Mouse (Mus musculus) lung, embryonic 15.5 days (tissue): ENCODE results near the gene Prkacb. TPM values are rescaled to one million over a fixed set of nuclear protein-coding genes. Genes with fewer than 3 reads are reported as not detected.

Experiments used
- ATAC-seq: fragments of 200-750 bp; cut with Nextera tagmentation; 2 replicates; pipeline ENCODE4 v1.8.0; 2017; ENCODE audit warnings: moderate number of reproducible peaks, borderline replicate concordance; ENCODE audit not compliant: low FRiP score, low TSS enrichment; ENCODE audit errors: extremely low read depth
- H3K27ac ChIP-seq: fragments of 300-500 bp; sonication (generic); 2 replicates; pipeline ENCODE4 v1.5.1; 2015; ENCODE audit warnings: moderate library complexity, mild to moderate bottlenecking, inconsistent platforms
- H3K27me3 ChIP-seq: fragments of 300-500 bp; sonication (generic); 2 replicates; pipeline ENCODE4 v1.6.1; 2015; ENCODE audit warnings: inconsistent platforms
- H3K36me3 ChIP-seq: fragments of 300-500 bp; sonication (generic); 2 replicates; pipeline ENCODE4 v1.6.1; 2015; ENCODE audit warnings: inconsistent platforms
- H3K4me1 ChIP-seq: fragments of 300-500 bp; sonication (generic); 2 replicates; pipeline ENCODE4 v1.6.1; 2015; ENCODE audit warnings: inconsistent platforms
- H3K4me2 ChIP-seq: fragments of 300-500 bp; sonication (generic); 2 replicates; pipeline ENCODE4 v1.6.1; 2015; ENCODE audit warnings: inconsistent platforms, mild to moderate bottlenecking, moderate library complexity
- H3K4me3 ChIP-seq: fragments of 300-500 bp; sonication (generic); 2 replicates; pipeline ENCODE4 v1.5.1; 2015; ENCODE audit warnings: mild to moderate bottlenecking, inconsistent platforms
- H3K9ac ChIP-seq: fragments of 300-500 bp; sonication (generic); 2 replicates; pipeline ENCODE4 v1.6.1; 2015; ENCODE audit warnings: inconsistent platforms
- H3K9me3 ChIP-seq: fragments of 300-500 bp; sonication (generic); 2 replicates; pipeline ENCODE4 v1.6.1; 2016; ENCODE audit warnings: inconsistent platforms
- WGBS: fragments of 180-500 bp; shearing (Covaris S2); methylation state at CpG from one replicate; pipeline ENCODE4 v1.1.7; 2015; 5-methylcytosine and 5-hydroxymethylcytosine counted together
- polyA plus RNA-seq: library from polyadenylated mRNA; unstranded; fragments of >200 nt; fragmentation: Nextera tagmentation; extraction: Ambion mirVana; gene quantifications from 2 replicates; pipeline ENCODE4 v1.2.1, GENCODE M21; 2015

Prkacb gene
- polyA plus RNA-seq, result 63.3 and 64.5 TPM in 2 replicates

- H3K27ac ChIP-seq, result peak within 1 kb of the TSS; percentile 92
- H3K27me3 ChIP-seq, result no peaks in the 10 kb centered on the region
- WGBS, result 0% methylated on average over 51 of the region's 60 CpGs
- no peaks in the 10 kb centered on the region for H3K36me3 ChIP-seq
- ATAC-seq, result peak; percentile 98
- peak within 1 kb of the TSS; percentile 88 for H3K9ac ChIP-seq
- H3K4me3 ChIP-seq, result peak within 1 kb of the TSS; percentile 84
- peaks cover 4% of the 10 kb centered on the region; the same call in 1 of the 2 replicates for H3K4me1 ChIP-seq
- no peaks in the 10 kb centered on the region for H3K9me3 ChIP-seq
- H3K4me2 ChIP-seq, result peak within 1 kb of the TSS; percentile 83
These were observed at the start of gene Prkacb for GRCm38 (mm10) chr3:146812901-146813393. Prkacb (minus strand) TSS chr3:146812990.

GRCm38 (mm10) chr3:146860308-146860707 is 47.5 kb upstream of the Prkacb start:
- Histone ChIP-seq H3K4me3 (no peak overlapping the region), H3K4me1 (no peaks in the 10 kb centered on the region), H3K36me3 (no peaks in the 10 kb centered on the region), H3K4me2 (no peak overlapping the region), H3K27ac (no peak overlapping the region), H3K9me3 (no peaks in the 10 kb centered on the region), H3K9ac (no peak overlapping the region), H3K27me3 (no peaks in the 10 kb centered on the region)
- ATAC-seq, result no peak
- 75% methylated on average over 2 of the region's 2 CpGs for WGBS

DNA sequence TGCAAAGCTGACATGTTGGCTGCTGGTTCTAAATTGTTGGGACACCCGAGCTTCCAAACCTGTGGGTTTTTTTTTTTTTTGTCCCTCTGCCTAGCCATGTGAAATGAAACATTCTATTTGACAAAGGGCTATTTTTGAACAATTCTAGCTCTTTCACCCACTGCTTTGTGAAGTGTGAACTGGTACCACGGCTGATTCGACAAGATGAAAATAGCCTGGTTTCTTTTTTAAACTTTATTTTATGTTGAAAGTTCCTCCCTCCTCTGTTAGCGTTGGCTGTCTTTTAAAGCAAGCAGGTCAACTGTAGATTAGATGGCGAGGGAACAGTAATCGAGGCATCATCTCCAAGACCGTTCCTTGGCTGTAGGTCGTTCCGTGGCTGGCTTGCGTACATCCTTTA is 44.6 kb upstream of the Prkacb start:
- WGBS, result 91% methylated on average over 10 of the region's 10 CpGs
- no peaks in the 10 kb centered on the region for H3K27me3 ChIP-seq
- H3K4me2 ChIP-seq, result no peak overlapping the region
- H3K4me3 ChIP-seq, result no peak overlapping the region
- H3K36me3 ChIP-seq, result no peaks in the 10 kb centered on the region
- H3K27ac ChIP-seq, result no peak overlapping the region
- ATAC-seq, result no peak
- no peaks in the 10 kb centered on the region for H3K4me1 ChIP-seq
- H3K9ac ChIP-seq, result no peak overlapping the region
- no peaks in the 10 kb centered on the region for H3K9me3 ChIP-seq

GRCm38 (mm10) chr3:146854473-146855087 is 41.8 kb upstream of the Prkacb start:
- WGBS, result 71% methylated on average over 7 of the region's 7 CpGs
- no peaks in the 10 kb centered on the region for H3K36me3 ChIP-seq
- no peak overlapping the region for H3K4me3 ChIP-seq

GRCm38 (mm10) chr3:146851966-146852891 is 39.4 kb upstream of the Prkacb start, which contains the start of gene Ttll7:
Ttll7 (plus strand) TSS chr3:146852367.
- peak; percentile 98 for ATAC-seq
- Histone ChIP-seq H3K9ac (peak within 1 kb of the TSS; percentile 62), H3K4me1 (peaks cover 5% of the 10 kb centered on the region; the same call in 1 of the 2 replicates), H3K9me3 (no peaks in the 10 kb centered on the region), H3K4me2 (peak within 1 kb of the TSS; percentile 83), H3K27me3 (no peaks in the 10 kb centered on the region), H3K27ac (peak within 1 kb of the TSS; percentile 67), H3K36me3 (no peaks in the 10 kb centered on the region), H3K4me3 (peak within 1 kb of the TSS; percentile 71)
- under 1% methylated on average over 36 of the region's 36 CpGs for WGBS

More at GRCm38 (mm10) chr3:146854473-146855087, 41.8 kb upstream of the Prkacb start:
- no peaks in the 10 kb centered on the region for H3K27me3 ChIP-seq
- no peaks in the 10 kb centered on the region for H3K9me3 ChIP-seq
- no peak overlapping the region for H3K4me2 ChIP-seq
- peaks cover 5% of the 10 kb centered on the region; the same call in 1 of the 2 replicates for H3K4me1 ChIP-seq
- H3K9ac ChIP-seq, result no peak overlapping the region
- H3K27ac ChIP-seq, result no peak overlapping the region
- ATAC-seq, result no peak

- Histone ChIP-seq H3K27ac (no peak overlapping the region), H3K36me3 (no peaks in the 10 kb centered on the region), H3K9me3 (no peaks in the 10 kb centered on the region), H3K27me3 (no peaks in the 10 kb centered on the region), H3K9ac (no peak overlapping the region), H3K4me1 (peaks cover 5% of the 10 kb centered on the region; the same call in 1 of the 2 replicates), H3K4me3 (no peak overlapping the region), H3K4me2 (no peak overlapping the region)
- 90% methylated on average over 7 of the region's 7 CpGs for WGBS
- no peak for ATAC-seq
These were observed 36.6 kb upstream of the Prkacb start for GRCm38 (mm10) chr3:146849360-146849759.

GRCm38 (mm10) chr3:146848112-146848511 is 35.3 kb upstream of the Prkacb start:
- no peaks in the 10 kb centered on the region for H3K27me3 ChIP-seq
- peaks cover 5% of the 10 kb centered on the region; the same call in 1 of the 2 replicates for H3K4me1 ChIP-seq
- H3K9me3 ChIP-seq, result no peaks in the 10 kb centered on the region
- 69% methylated on average over 8 of the region's 8 CpGs for WGBS
- no peak overlapping the region for H3K9ac ChIP-seq
- no peak overlapping the region for H3K4me2 ChIP-seq
- H3K4me3 ChIP-seq, result no peak overlapping the region
- ATAC-seq, result no peak
- no peak overlapping the region for H3K27ac ChIP-seq
- H3K36me3 ChIP-seq, result no peaks in the 10 kb centered on the region

GRCm38 (mm10) chr3:146846237-146846636 is 33.4 kb upstream of the Prkacb start:
- 76% methylated on average over 5 of the region's 5 CpGs for WGBS
- Histone ChIP-seq H3K27ac (no peak overlapping the region), H3K4me3 (no peak overlapping the region)

DNA sequence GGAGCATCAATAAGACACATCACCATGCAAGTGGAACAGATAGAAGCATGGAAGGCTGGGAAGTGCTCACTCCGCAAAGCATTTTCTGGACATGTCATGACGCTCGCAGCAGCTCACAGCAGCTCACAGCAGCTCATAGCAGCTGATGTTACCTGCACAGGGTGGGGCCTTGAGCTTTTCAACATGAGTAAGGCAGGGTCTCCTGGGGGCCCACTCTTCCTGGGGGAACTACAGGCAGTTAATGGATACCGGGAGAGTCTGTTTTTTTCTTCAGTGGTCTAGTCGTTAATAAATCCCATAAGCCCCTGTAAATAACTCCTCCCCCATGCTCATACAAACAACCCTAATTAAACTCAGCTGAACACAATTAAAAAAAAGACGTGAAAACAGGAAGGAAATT is 30.7 kb upstream of the Prkacb start:
- 72% methylated on average over 6 of the region's 6 CpGs for WGBS
- H3K9ac ChIP-seq, result no peak overlapping the region
- H3K36me3 ChIP-seq, result no peaks in the 10 kb centered on the region
- no peaks in the 10 kb centered on the region for H3K9me3 ChIP-seq
- no peaks in the 10 kb centered on the region for H3K27me3 ChIP-seq
- ATAC-seq, result no peak
- no peak overlapping the region for H3K4me3 ChIP-seq
- no peak overlapping the region for H3K27ac ChIP-seq
- 0 out of 2 replicates have a peak, but pooled peaks cover 3% of the 10 kb centered on the region for H3K4me1 ChIP-seq
- H3K4me2 ChIP-seq, result no peak overlapping the region

More at GRCm38 (mm10) chr3:146846237-146846636, 33.4 kb upstream of the Prkacb start:
- Histone ChIP-seq H3K9me3 (no peaks in the 10 kb centered on the region), H3K4me2 (no peak overlapping the region), H3K4me1 (0 out of 2 replicates have a peak, but pooled peaks cover 3% of the 10 kb centered on the region), H3K9ac (no peak overlapping the region), H3K36me3 (no peaks in the 10 kb centered on the region), H3K27me3 (no peaks in the 10 kb centered on the region)
- ATAC-seq, result no peak

DNA sequence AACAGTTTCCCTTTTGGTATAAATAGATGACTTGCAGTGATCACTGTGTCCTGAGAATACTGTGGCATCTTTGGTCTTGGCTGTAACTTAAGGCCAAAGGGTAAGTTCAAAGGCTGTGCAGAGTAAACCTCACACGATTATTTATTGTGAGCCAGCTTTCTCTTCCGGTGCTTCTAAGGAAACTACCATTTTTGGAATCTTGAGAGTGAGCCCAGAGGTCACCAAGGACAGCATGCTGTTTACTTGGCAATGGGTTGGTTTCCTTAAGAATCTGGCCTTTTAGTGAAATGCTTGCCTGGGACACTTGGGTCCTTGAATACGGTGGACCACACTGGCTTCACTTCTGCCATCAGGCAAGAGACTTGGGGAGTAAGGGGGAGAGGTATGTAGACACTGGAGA is 30.0 kb upstream of the Prkacb start:
- H3K27ac ChIP-seq, result no peak overlapping the region
- no peaks in the 10 kb centered on the region for H3K36me3 ChIP-seq
- H3K9ac ChIP-seq, result no peak overlapping the region
- H3K9me3 ChIP-seq, result no peaks in the 10 kb centered on the region
- no peak overlapping the region for H3K4me2 ChIP-seq
- ATAC-seq, result 0 out of 2 replicates have a peak, but pooled peaks have one; percentile 23
- no peaks in the 10 kb centered on the region for H3K27me3 ChIP-seq
- WGBS, result 22% methylated on average over 3 of the region's 3 CpGs
- no peak overlapping the region for H3K4me3 ChIP-seq
- 0 out of 2 replicates have a peak, but pooled peaks cover 3% of the 10 kb centered on the region for H3K4me1 ChIP-seq

DNA sequence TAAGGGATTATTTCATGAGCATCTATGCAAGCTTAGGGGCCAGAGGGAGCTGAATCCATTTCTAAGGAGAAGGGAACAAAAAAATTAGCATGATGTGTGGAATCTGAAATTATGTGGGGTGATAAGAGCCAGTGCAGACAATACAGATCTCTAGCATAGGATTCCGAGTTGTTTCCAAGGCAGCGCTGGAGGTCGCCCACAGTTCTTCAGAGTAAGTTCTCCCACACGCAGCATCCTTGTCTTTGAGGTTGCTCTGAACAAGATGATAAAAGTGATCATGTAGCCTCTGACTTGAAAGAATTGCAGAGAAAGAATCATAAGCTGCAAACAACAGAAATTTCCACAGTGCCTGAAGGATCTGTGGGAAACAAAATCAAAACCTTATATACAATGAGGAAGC is 7.9 kb upstream of the Prkacb start:
- Histone ChIP-seq H3K36me3 (no peaks in the 10 kb centered on the region), H3K27me3 (0 out of 2 replicates have a peak, but pooled peaks cover 4% of the 10 kb centered on the region), H3K9ac (no peak overlapping the region), H3K4me3 (no peak overlapping the region), H3K27ac (no peak overlapping the region), H3K9me3 (no peaks in the 10 kb centered on the region), H3K4me1 (no peaks in the 10 kb centered on the region), H3K4me2 (no peak overlapping the region)
- no peak for ATAC-seq
- WGBS, result 91% methylated on average over 4 of the region's 4 CpGs
